Mouse (Mus musculus): ENCODE data around the gene Hes2. TPM values are rescaled to one million over a fixed set of nuclear protein-coding genes. Genes with fewer than 3 reads are reported as not detected.

Hes2 gene
- polyA plus RNA-seq, 1 experiment from 2014 or later = 0.47 TPM

DNA sequence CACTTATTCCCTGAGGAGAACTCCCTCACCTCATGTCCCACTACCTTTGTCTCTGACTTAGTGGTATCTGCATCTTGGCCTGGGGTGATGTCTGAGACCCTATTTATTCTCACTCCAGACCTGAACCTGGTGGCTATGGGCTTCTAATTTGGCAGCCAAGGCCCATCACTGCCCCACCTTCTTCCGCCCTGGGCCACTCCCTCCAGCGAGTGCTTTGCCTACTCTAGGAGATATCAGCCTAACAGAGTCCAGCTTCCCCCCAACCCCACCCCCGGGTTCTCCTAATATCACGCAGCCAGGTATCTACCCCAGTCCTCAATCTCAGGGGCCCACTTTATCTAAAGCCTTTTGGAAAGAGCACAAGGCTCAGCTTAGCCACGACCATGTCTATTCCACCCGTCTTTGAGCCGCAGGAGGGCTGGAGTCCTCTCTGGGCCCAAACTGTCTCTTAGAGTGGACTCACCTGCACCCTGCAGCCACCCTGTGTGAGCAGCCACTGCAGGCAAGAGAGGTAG is 7.2 kb upstream of the Hes2 start:
- Histone ChIP-seq H3K9ac (replicated peaks) (0 out of 2 replicates have a peak overlapping the region, but pooled peaks have one; percentile 31), H3K4me1 (peaks cover 15% of the 10 kb centered on the region), H3K9me3 (no peaks in the 10 kb centered on the region), H3K4me3 (peak overlapping the region; percentile 36), H3K27ac (replicated peaks) (no peak overlapping the region), H3K27me3 (peaks cover 95% of the 10 kb centered on the region), H3K4me2 (replicated peaks) (peak overlapping the region; percentile 55), H3K36me3 (no peaks in the 10 kb centered on the region)
- ATAC-seq (ENCODE audit: low FRiP score, low read depth) = no peak
- WGBS = 18% methylated on average over 7 of the region's 7 CpGs

DNA sequence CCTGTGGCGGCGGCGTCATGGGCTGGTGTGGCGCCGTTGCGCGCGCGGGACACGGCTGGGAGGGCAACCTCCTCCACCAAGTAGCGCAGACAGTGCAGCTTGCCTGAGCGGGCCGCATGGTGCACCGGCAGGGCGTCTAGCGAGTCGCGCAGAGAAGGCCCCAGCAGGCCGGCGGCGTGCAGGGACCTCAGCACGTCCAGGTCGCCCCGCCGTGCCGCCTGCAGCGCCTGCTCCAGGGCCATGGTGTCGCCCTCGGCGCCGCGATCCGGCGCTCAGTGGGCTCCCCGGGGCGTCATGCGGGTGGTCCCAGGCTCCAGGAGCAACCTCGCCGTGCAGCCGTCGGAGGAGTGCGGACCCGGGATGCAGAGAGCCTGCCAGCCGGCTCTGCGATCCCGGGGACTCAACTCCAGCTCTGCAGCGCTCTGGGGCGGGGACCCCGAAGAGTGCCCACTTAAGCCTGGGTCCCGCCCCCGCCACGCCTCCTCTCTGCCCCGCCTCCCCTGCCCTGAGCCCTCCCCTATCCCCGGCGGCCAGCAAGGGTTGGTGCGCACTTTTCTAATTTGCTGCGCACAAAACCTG is 6.6 kb upstream of the Hes2 start, which contains the start of gene Espn:
Gene Espn, minus strand, starts transcription at position 406 of the 579 bp plus-strand sequence.
- 1% methylated on average over 57 of the region's 57 CpGs for WGBS
- no peaks in the 10 kb centered on the region for H3K36me3 ChIP-seq
- peak within 1 kb of the TSS; percentile 36 for H3K4me3 ChIP-seq
- H3K27me3 ChIP-seq = peaks cover 95% of the 10 kb centered on the region
- peak within 1 kb of the TSS; percentile 55 for H3K4me2 ChIP-seq (replicated peaks)
- no peak within 1 kb of the TSS for H3K27ac ChIP-seq (replicated peaks)
- H3K9ac ChIP-seq (replicated peaks) = 0 out of 2 replicates have a peak within 1 kb of the TSS, but pooled peaks have one; percentile 31
- ATAC-seq (ENCODE audit: low FRiP score, low read depth) = peak; percentile 74
- H3K4me1 ChIP-seq = peaks cover 15% of the 10 kb centered on the region
- no peaks in the 10 kb centered on the region for H3K9me3 ChIP-seq

DNA sequence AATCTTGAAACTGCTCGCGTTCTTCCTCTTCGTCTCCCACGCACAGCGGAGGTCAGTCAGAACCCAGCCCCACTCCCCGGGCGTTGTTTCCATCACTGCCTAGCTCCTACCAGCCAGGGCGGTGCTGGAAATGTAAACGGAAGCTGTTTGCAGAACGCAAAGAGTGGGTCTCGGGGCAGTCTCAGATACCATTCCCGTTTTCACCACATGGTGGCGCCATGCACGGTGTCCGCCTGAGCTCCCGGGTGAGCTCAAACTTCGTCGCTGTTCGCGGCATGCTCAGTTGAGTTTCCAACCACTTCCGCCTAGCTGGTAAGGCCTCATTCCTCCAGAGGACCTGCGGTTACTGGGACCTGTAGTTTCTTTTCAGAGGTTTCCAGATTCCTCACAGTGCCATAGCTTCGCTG is 4.9 kb upstream of the Hes2 start:
- Histone ChIP-seq H3K9me3 (no peaks in the 10 kb centered on the region), H3K36me3 (no peaks in the 10 kb centered on the region), H3K4me1 (peaks cover 25% of the 10 kb centered on the region), H3K27ac (replicated peaks) (no peak overlapping the region), H3K27me3 (peaks cover 96% of the 10 kb centered on the region), H3K9ac (replicated peaks) (no peak overlapping the region), H3K4me2 (replicated peaks) (peak overlapping the region; percentile 44), H3K4me3 (0 out of 2 replicates have a peak overlapping the region, but pooled peaks have one; percentile 21)
- no peak for ATAC-seq (ENCODE audit: low FRiP score, low read depth)
- WGBS = 3% methylated on average over 23 of the region's 23 CpGs

DNA sequence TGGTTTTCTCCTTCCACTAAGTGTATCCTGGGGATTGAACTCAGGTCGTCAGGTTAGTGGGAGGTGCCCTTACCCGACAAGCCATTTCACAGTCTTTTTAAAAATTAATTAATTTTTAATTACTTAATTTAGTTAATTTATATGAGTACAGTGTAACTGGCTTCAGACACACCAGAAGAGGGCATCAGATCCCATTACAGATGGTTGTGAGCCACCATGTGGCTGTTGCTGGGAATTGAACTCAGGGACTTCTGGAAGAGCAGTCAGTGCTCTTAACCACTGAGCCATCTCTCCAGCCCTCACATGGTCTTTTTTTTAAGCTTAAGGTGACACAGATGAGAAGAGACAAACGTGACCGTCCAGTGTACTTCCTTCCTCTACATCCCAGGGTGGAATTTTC is 3.6 kb upstream of the Hes2 start:
- Histone ChIP-seq H3K27ac (replicated peaks) (no peak overlapping the region), H3K9ac (replicated peaks) (no peak overlapping the region), H3K36me3 (no peaks in the 10 kb centered on the region), H3K9me3 (no peaks in the 10 kb centered on the region), H3K4me1 (peaks cover 32% of the 10 kb centered on the region), H3K4me2 (replicated peaks) (no peak overlapping the region), H3K4me3 (no peak overlapping the region), H3K27me3 (peaks cover 96% of the 10 kb centered on the region)
- no peak for ATAC-seq (ENCODE audit: low FRiP score, low read depth)
- 71% methylated on average over 4 of the region's 4 CpGs for WGBS

DNA sequence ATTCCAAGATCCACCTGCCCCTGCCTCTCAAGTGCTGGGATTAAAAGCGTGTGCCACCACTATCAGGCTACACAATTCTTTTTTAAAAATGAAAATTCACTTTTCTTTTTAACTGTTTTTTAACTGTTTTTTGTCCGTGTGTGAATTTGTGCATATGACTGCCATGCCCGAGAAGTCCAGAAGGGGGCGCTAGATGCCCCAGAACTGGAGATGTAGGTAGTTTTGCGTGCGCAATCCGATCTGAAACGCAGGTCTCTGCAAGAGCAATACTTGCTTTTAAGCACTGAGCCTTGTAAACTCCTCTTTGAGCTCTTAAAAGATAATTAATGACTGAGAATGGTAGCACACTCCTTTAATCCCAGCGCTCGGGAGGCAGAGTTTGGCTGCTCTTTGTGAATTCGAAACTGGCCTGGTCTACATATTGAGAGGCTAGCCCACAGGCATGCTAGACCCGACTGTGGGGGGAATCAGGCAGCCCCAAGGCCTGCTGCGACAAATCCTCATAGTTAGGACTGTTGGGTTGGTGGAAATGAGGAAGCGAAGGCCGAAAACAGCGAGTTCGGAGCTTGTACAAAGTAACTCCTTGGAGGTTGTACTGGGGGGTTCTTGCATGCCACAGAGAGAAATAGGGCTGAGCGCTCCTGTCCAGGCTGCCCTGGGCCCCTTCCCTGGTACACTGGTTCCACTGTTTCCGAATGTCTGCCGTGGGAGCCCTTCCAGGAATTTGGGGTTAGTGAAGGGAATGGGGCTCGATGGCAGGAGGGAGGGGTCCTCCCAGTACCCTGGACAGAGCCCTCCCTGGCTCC is 685 bp upstream of the Hes2 start:
- Histone ChIP-seq H3K4me1 (peaks cover 22% of the 10 kb centered on the region), H3K9ac (replicated peaks) (no peak overlapping the region), H3K9me3 (no peaks in the 10 kb centered on the region), H3K4me2 (replicated peaks) (peak overlapping the region; percentile 24), H3K4me3 (peak overlapping the region; percentile 18), H3K27me3 (peaks cover 96% of the 10 kb centered on the region), H3K27ac (replicated peaks) (no peak overlapping the region), H3K36me3 (no peaks in the 10 kb centered on the region)
- 13% methylated on average over 21 of the region's 21 CpGs for WGBS
- ATAC-seq (ENCODE audit: low FRiP score, low read depth) = no peak

DNA sequence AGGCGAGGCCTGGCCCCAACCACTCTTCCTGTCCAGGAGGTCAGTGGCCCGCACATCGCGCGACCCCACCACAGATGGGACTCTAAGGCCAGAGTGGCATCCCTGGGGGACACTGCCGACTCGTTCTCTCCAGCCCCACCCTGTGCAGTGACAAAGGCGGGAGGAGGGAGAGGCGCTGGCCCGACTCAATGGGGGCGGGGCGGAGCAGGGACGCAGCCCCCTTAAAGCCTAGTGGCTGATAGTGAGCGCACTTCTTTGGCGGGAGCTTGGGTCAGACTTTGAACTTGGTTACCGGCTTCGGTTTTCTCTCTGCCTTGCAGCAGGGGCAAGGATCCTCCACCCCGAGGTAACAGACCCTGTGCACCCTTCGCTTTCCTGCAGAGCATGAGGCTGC is 615 bp downstream of the Hes2 start:
- WGBS = 2% methylated on average over 19 of the region's 19 CpGs
- 0 out of 2 replicates have a peak overlapping the region, but pooled peaks have one; percentile 10 for H3K4me3 ChIP-seq
- H3K9me3 ChIP-seq = no peaks in the 10 kb centered on the region
- peaks cover 17% of the 10 kb centered on the region for H3K4me1 ChIP-seq
- peaks cover 92% of the 10 kb centered on the region for H3K27me3 ChIP-seq
- H3K27ac ChIP-seq (replicated peaks) = no peak overlapping the region
- no peak overlapping the region for H3K9ac ChIP-seq (replicated peaks)
- ATAC-seq (ENCODE audit: low FRiP score, low read depth) = no peak
- peak overlapping the region; percentile 24 for H3K4me2 ChIP-seq (replicated peaks)
- no peaks in the 10 kb centered on the region for H3K36me3 ChIP-seq

DNA sequence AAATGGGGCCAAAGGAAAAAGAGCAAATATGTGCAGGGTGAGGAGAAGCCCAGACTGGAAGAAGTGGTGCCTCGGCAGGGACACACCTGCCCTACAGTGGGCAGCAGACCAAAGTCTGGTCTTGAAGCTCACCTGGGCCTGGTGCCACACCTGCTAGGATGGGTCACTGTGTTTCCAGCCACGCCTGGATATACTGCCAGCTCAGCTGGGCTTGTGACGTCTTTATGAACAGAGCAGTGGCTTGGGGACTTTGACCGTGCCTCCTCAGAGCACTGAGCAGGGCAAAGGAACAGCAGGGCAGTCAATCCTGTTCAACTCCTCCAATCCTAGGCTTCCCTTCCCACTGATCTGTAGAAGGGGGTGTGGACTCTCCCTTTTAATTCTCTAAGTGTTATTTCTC is 2.1 kb downstream of the Hes2 start:
- Histone ChIP-seq H3K4me2 (replicated peaks) (no peak overlapping the region), H3K9ac (replicated peaks) (no peak overlapping the region), H3K4me1 (peaks cover 17% of the 10 kb centered on the region), H3K27me3 (peaks cover 87% of the 10 kb centered on the region), H3K9me3 (no peaks in the 10 kb centered on the region), H3K36me3 (no peaks in the 10 kb centered on the region), H3K4me3 (no peak overlapping the region), H3K27ac (replicated peaks) (no peak overlapping the region)
- no peak for ATAC-seq (ENCODE audit: low FRiP score, low read depth)
- WGBS = 48% methylated on average over 4 of the region's 4 CpGs

DNA sequence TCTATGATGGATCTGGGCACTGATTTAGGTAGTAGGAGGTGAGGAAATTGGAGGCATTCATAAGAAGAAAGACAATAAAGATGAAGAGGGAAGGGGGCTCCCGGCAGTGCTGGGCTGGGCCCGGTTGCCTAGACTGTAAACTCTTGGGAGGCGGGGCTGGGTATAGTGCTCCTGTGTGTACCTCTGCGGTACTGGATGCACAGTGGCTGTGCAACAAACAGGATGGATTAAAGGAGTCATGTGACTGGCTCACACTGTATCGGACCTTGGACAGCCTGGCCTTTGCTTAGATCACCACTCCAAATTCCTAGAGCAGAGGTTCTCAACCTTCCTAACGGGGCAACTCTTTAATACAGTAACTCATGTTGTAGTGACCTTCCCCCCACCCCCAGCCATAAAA is 2.9 kb downstream of the Hes2 start:
- H3K4me1 ChIP-seq = peaks cover 17% of the 10 kb centered on the region
- ATAC-seq (ENCODE audit: low FRiP score, low read depth) = no peak
- 81% methylated on average over 6 of the region's 6 CpGs for WGBS
- H3K27me3 ChIP-seq = peaks cover 87% of the 10 kb centered on the region
- no peak overlapping the region for H3K9ac ChIP-seq (replicated peaks)
- no peak overlapping the region for H3K4me2 ChIP-seq (replicated peaks)
- H3K27ac ChIP-seq (replicated peaks) = no peak overlapping the region
- H3K36me3 ChIP-seq = no peaks in the 10 kb centered on the region
- no peak overlapping the region for H3K4me3 ChIP-seq
- H3K9me3 ChIP-seq = no peaks in the 10 kb centered on the region

DNA sequence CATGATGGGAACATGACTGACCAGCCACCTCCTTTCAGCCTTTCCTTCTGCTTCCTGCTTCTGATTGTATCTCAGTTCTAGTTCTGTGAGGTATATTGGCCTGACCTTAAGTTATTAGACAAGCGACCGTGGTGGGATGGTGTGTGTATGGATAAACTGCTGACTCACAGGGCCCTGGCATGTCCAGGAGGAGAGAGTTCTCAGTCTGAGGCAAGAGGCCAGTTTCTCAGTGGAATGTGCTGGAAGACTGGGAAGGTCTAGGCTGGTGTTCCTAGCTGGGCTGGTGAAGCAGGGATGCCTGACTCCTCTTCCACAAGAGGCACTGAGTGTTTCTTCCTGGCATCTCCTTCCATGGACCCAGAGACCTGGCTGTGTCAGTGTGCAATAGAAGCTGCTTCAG is 4.1 kb downstream of the Hes2 start:
- no peak overlapping the region for H3K4me3 ChIP-seq
- H3K4me2 ChIP-seq (replicated peaks) = no peak overlapping the region
- H3K27ac ChIP-seq (replicated peaks) = no peak overlapping the region
- H3K36me3 ChIP-seq = no peaks in the 10 kb centered on the region
- 98% methylated on average over 2 of the region's 2 CpGs for WGBS
- H3K9ac ChIP-seq (replicated peaks) = no peak overlapping the region
- peaks cover 17% of the 10 kb centered on the region for H3K4me1 ChIP-seq
- ATAC-seq (ENCODE audit: low FRiP score, low read depth) = no peak
- H3K9me3 ChIP-seq = no peaks in the 10 kb centered on the region
- H3K27me3 ChIP-seq = peaks cover 80% of the 10 kb centered on the region

DNA sequence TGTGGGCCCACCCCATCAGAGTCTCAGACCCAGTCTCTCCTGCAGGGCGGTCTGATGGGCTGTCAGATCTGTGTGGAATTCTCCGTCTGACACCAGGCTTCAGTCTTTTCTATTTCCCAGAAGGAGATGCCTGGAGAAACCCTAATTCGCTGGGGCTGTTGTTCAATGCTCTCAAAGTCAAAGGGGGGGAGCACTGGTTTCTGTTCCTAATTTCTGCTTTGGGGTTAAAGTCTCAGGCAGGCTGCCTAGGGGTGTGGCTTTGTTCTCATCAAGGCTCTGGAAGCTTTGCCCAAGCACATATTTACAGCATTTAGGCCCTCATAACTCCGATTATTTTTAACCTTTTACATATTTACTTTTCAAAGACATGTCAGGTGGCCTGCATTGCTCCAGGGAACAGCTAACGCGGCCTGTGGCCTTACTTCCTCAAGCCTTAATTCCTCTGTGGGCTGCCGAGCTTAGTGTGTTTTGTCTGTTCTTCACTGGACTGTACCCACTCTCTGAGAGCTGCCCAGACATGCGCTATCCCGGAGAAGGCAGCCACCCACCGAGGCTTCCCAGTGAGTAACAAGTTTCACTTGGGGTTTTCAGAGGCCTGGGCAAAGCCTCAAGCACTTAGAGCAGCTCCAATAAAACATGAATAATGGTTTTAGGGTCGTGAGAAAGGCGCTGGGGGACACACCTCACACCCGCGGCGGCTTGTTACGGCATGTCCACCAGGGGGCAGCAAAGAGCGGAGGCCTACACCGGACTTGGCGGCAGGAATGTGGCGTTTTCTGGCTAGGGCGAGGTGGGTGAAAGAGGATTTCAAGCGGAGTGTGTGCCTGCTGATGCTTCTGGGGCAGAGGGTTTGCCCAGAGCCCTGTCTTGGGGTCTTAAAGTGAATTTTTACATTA is 6.6 kb downstream of the Hes2 start:
- H3K27me3 ChIP-seq = peaks cover 62% of the 10 kb centered on the region
- H3K4me3 ChIP-seq = no peak overlapping the region
- no peaks in the 10 kb centered on the region for H3K36me3 ChIP-seq
- 27% methylated on average over 22 of the region's 22 CpGs for WGBS
- no peaks in the 10 kb centered on the region for H3K4me1 ChIP-seq
- no peak overlapping the region for H3K4me2 ChIP-seq (replicated peaks)
- no peak for ATAC-seq (ENCODE audit: low FRiP score, low read depth)
- H3K9me3 ChIP-seq = no peaks in the 10 kb centered on the region
- H3K27ac ChIP-seq (replicated peaks) = no peak overlapping the region
- H3K9ac ChIP-seq (replicated peaks) = no peak overlapping the region

DNA sequence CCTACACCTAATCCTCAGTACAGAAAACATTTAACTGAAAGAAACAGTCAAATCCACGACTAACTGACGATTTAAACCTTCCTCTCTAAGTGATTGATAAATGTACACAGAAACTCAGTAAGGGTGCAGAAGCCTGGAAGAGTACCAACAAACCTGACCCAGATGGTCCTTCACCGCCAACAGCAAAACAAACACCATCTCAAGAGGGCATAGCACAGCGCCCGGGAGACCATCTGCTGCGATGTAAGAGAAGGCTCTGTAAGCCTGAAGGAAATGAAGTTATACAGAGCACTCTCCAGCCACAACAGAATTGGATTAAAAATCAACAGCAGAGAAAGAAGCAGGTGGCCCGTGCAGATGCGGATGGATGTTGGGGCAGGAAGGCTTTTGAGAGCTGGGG is 9.4 kb downstream of the Hes2 start:
- no peaks in the 10 kb centered on the region for H3K9me3 ChIP-seq
- ATAC-seq (ENCODE audit: low FRiP score, low read depth) = no peak
- peaks cover 47% of the 10 kb centered on the region for H3K27me3 ChIP-seq
- H3K9ac ChIP-seq (replicated peaks) = 0 out of 2 replicates have a peak overlapping the region, but pooled peaks have one; percentile 20
- H3K4me3 ChIP-seq = no peak overlapping the region
- peak overlapping the region; percentile 42; the same call in 1 of the 2 replicates for H3K27ac ChIP-seq (replicated peaks)
- H3K4me2 ChIP-seq (replicated peaks) = no peak overlapping the region
- H3K36me3 ChIP-seq = no peaks in the 10 kb centered on the region
- whole genome bisulfite sequencing = 52% methylated on average over 8 of the region's 8 CpGs
- H3K4me1 ChIP-seq = no peaks in the 10 kb centered on the region

Data from midbrain, embryonic 12.5 days (tissue).